Mouse (Mus musculus): ENCODE data around the gene Hsd17b14.

Hsd17b14 gene

GRCm38 (mm10) chr7:45609511-45609910 is 54.8 kb downstream of the Hsd17b14 start:
- no peak for DNase-seq

DNA sequence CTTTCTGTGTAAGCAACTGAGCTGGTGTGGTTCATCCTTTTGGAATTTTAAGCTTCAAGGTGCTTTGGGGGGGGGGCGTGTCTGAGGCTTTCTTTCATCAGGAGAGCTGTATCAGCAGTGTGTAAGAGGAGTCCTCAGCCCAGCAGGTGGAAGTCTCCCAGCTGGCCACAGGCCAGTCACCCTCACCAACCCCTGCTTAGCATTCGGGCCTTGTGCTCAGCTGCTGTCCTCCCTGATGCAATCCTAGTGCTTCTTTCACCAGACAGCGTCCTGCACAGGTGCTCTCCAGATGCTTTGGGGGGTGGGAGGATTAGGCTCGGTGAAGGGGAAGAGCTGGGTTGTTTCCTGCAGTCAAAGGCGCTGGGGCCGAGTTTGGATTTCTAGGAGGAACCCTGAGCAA is 61.6 kb downstream of the Hsd17b14 start:
- no peak for DNase-seq

GRCm38 (mm10) chr7:45617042-45617695 is 62.5 kb downstream of the Hsd17b14 start, which contains the start of gene Fut1:
Gene Fut1 (plus strand): TSS chr7:45617289.
- no peak for DNase-seq

All from kidney, adult 11 months (tissue).